Mouse (Mus musculus) midbrain, postnatal 0 days (tissue): Measurements from ENCODE around the gene Phldb1. TPM values are rescaled to one million over a fixed set of nuclear protein-coding genes. Genes with fewer than 3 reads are reported as not detected.

Experiments
- ATAC-seq: fragments of 200-750 bp; cut with Nextera tagmentation; 2 replicates; pipeline ENCODE4 v1.8.0; 2017; ENCODE audit warnings: moderate number of reproducible peaks, mild to moderate bottlenecking, moderate TSS enrichment, moderate library complexity; ENCODE audit not compliant: low FRiP score
- DNase-seq: peaks from one replicate; pipeline ENCODE4 v3.0.0-alpha.2; 2015; ENCODE audit warnings: low spot score
- H3K27ac ChIP-seq: fragments of 300-500 bp; sonication (generic); 2 replicates; pipeline ENCODE4 v1.5.1; 2014; ENCODE audit warnings: low read depth, mild to moderate bottlenecking, low read length, mixed read lengths
- H3K27me3 ChIP-seq: fragments of 300-500 bp; sonication (generic); 2 replicates; pipeline ENCODE4 v1.6.1; 2014; ENCODE audit warnings: low read length, control low read depth, mixed read lengths; ENCODE audit not compliant: insufficient read depth
- H3K36me3 ChIP-seq: fragments of 300-500 bp; sonication (generic); 2 replicates; pipeline ENCODE4 v1.6.1; 2014; ENCODE audit warnings: low read length, control low read depth, mixed read lengths; ENCODE audit not compliant: insufficient read depth
- H3K4me1 ChIP-seq: fragments of 300-500 bp; sonication (generic); 2 replicates; pipeline ENCODE4 v1.6.1; 2014; ENCODE audit warnings: mild to moderate bottlenecking, control low read depth, antibody characterized with exemption, low read length, mixed read lengths; ENCODE audit not compliant: insufficient read depth
- H3K4me2 ChIP-seq: fragments of 300-500 bp; sonication (generic); 2 replicates; pipeline ENCODE4 v1.6.1; 2014; ENCODE audit warnings: low read depth, mild to moderate bottlenecking, low read length, mixed read lengths; ENCODE audit not compliant: poor library complexity, severe bottlenecking
- H3K4me3 ChIP-seq: fragments of 300-500 bp; sonication (generic); 2 replicates; pipeline ENCODE4 v1.5.1; 2014; ENCODE audit warnings: low read depth, mild to moderate bottlenecking, low read length, moderate library complexity
- H3K9ac ChIP-seq: fragments of 300-500 bp; sonication (generic); replicated peaks from 2 replicates; pipeline ENCODE4 v1.6.1; 2014; ENCODE audit warnings: mild to moderate bottlenecking, low read length, moderate library complexity, mixed read lengths; ENCODE audit not compliant: poor library complexity, severe bottlenecking
- H3K9me3 ChIP-seq: fragments of 300-500 bp; sonication (generic); 2 replicates; pipeline ENCODE4 v1.6.1; 2016; ENCODE audit warnings: low read length, control low read depth
- CTCF ChIP-seq: IDR thresholded peaks from 2 replicates; pipeline ENCODE4 v1.5.1; 2016; ENCODE audit warnings: antibody characterized with exemption, mild to moderate bottlenecking
- WGBS: fragments of 180-500 bp; shearing (Covaris S2); extraction: QIAGEN DNeasy Blood & Tissue Kit; methylation state at CpG from one replicate; pipeline ENCODE4 v1.1.7; 2014; 5-methylcytosine and 5-hydroxymethylcytosine counted together
- polyA plus RNA-seq: library from polyadenylated mRNA; unstranded; fragments of >200 nt; fragmentation: Nextera tagmentation; extraction: Ambion mirVana; gene quantifications from 2 replicates; pipeline ENCODE4 v1.2.1, GENCODE M21; 2015
- total RNA-seq: library from RNA; depleted of rRNA; stranded (reverse); fragments of >200 nt; gene quantifications from 2 replicates; pipeline ENCODE4 v1.2.3, GENCODE M21; 2014

The Phldb1 gene
- total and polyA plus RNA-seq, 2 experiments from 2014 or later, result 41.0 to 154 TPM

- no peak for TF ChIP-seq CTCF
- no peak for ATAC-seq
- peak; percentile 60 for DNase-seq
- Histone ChIP-seq H3K36me3 (no peaks in the 10 kb centered on the region), H3K27me3 (no peaks in the 10 kb centered on the region), H3K9ac (no peak overlapping the region), H3K4me2 (no peak overlapping the region), H3K4me3 (no peak overlapping the region), H3K9me3 (no peaks in the 10 kb centered on the region), H3K27ac (peak overlapping the region; percentile 8; the same call in 1 of the 2 replicates), H3K4me1 (peaks cover 26% of the 10 kb centered on the region)
- WGBS, result 59% methylated on average over 11 of the region's 11 CpGs
Observed at GRCm38 (mm10) chr9:44723521-44724041, 11.4 kb downstream of the Phldb1 start.

GRCm38 (mm10) chr9:44723008-44723407 is 12.0 kb downstream of the Phldb1 start:
- Histone ChIP-seq H3K27me3 (no peaks in the 10 kb centered on the region), H3K4me3 (no peak overlapping the region), H3K36me3 (no peaks in the 10 kb centered on the region), H3K27ac (peak overlapping the region; percentile 8; the same call in 1 of the 2 replicates), H3K9ac (no peak overlapping the region), H3K9me3 (no peaks in the 10 kb centered on the region), H3K4me1 (peaks cover 26% of the 10 kb centered on the region), H3K4me2 (no peak overlapping the region)
- WGBS, result 41% methylated on average over 7 of the region's 7 CpGs
- DNase-seq, result no peak
- no peak for ATAC-seq
- TF ChIP-seq CTCF, result no peak

GRCm38 (mm10) chr9:44722575-44722974 is 12.4 kb downstream of the Phldb1 start:
- no peak for TF ChIP-seq CTCF
- peaks cover 26% of the 10 kb centered on the region for H3K4me1 ChIP-seq
- H3K9me3 ChIP-seq, result no peaks in the 10 kb centered on the region
- H3K4me2 ChIP-seq, result no peak overlapping the region
- no peak overlapping the region for H3K27ac ChIP-seq
- H3K4me3 ChIP-seq, result no peak overlapping the region
- WGBS, result 49% methylated on average over 7 of the region's 7 CpGs
- H3K9ac ChIP-seq, result no peak overlapping the region
- H3K27me3 ChIP-seq, result no peaks in the 10 kb centered on the region
- H3K36me3 ChIP-seq, result peaks cover 2% of the 10 kb centered on the region; the same call in 1 of the 2 replicates
- ATAC-seq, result no peak
- DNase-seq, result peak; percentile 47

GRCm38 (mm10) chr9:44721877-44722186 is 13.2 kb downstream of the Phldb1 start:
- Histone ChIP-seq H3K27me3 (no peaks in the 10 kb centered on the region), H3K27ac (0 out of 2 replicates have a peak overlapping the region, but pooled peaks have one; percentile 18), H3K4me1 (peaks cover 26% of the 10 kb centered on the region), H3K9ac (peak overlapping the region; percentile 94; the same call in 1 of the 2 replicates), H3K9me3 (no peaks in the 10 kb centered on the region), H3K36me3 (peaks cover 6% of the 10 kb centered on the region), H3K4me3 (peak overlapping the region; percentile 72), H3K4me2 (peak overlapping the region; percentile 88)
- DNase-seq, result no peak
- no peak for TF ChIP-seq CTCF
- WGBS, result 90% methylated on average over 3 of the region's 3 CpGs
- ATAC-seq, result 0 out of 2 replicates have a peak, but pooled peaks have one; percentile 10

- peak; percentile 80 for ATAC-seq
- peak; percentile 86 for DNase-seq
- Histone ChIP-seq H3K9ac (peak overlapping the region; percentile 94), H3K4me1 (peaks cover 26% of the 10 kb centered on the region), H3K4me2 (peak overlapping the region; percentile 88), H3K36me3 (peaks cover 8% of the 10 kb centered on the region), H3K27ac (peak overlapping the region; percentile 78), H3K27me3 (no peaks in the 10 kb centered on the region), H3K9me3 (no peaks in the 10 kb centered on the region), H3K4me3 (peak overlapping the region; percentile 72)
- 2% methylated on average over 39 of the region's 40 CpGs for WGBS
- TF ChIP-seq CTCF, result peak; percentile 67
Observed at GRCm38 (mm10) chr9:44721154-44721876, 13.7 kb downstream of the Phldb1 start.
